ENCODE assay signal across 22 mouse cellular contexts in the genomic region with DNA sequence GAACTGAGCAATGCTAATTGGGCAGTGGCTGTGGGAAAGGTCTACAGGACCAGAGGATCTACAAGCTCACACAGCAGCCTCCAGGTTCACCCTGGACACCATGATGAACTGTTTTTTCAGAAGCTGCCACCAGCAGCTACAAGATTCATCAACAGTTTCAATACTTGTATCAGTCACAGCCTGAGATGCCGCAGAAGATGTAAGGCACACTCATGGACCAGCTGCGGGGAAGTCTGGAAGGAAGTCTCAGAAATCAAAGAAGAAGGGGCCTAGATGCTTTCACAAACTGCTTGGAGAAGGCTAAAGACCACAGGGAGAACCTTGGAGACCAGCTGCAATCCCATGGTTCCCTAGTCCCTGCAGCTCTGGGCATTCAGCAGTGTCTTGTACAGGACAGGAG. TPM values are rescaled to one million over a fixed set of nuclear protein-coding genes. Genes with fewer than 3 reads are reported as not detected.
DNase-seq lines count a peak whose midpoint lies in the region; ATAC-seq lines count a peak whose summit lies in the region.
"Had no signal": no experiment of that assay in that cellular context is flagged by ENCODE, and none has a peak within 500 bp of the region (broad histone marks: within the 10 kb centered on the region; RNA-seq: fewer than 3 reads in every experiment).

No protein-coding gene starts in this region.

- no peak overlapping the region for H3K4me3 ChIP-seq in heart, embryonic 12.5 days
- no peak overlapping the region for H3K4me3 ChIP-seq in midbrain, embryonic 11.5 days (ENCODE audit: low read depth, low read length)
- H3K4me3 ChIP-seq in midbrain, embryonic 10.5 days, result no peak overlapping the region
- H3K4me3 ChIP-seq: embryonic facial prominence, embryonic 15.5 days; gastrocnemius, adult 2 months had no signal

- 89% methylated on average over 2 of the region's 2 CpGs for WGBS in heart, embryonic 12.5 days
- WGBS in midbrain, embryonic 11.5 days, result 98% methylated on average over 2 of the region's 2 CpGs
- WGBS in midbrain, embryonic 10.5 days, result 92% methylated on average over 2 of the region's 2 CpGs

- no peak for DNase-seq in heart, adult 18-20 months
- peak; percentile 53 for DNase-seq in midbrain, embryonic 11.5 days (ENCODE audit: low spot score, missing footprints)
- DNase-seq in midbrain, embryonic 10.5 days (ENCODE audit: low spot score), result no peak
- DNase-seq in induced T-regulatory cell, adult 2 months (ENCODE audit: low read depth), result peak; percentile 59
- peak; percentile 6 for DNase-seq in naive thymus-derived CD4-positive, alpha-beta T cell, adult 2 months (ENCODE audit: low read depth)
- DNase-seq in embryo, embryonic 10 days (ENCODE audit: low spot score), result no peak
- DNase-seq: adrenal gland, postnatal 14 days; cerebellum, adult 9-11 months; forebrain, postnatal 0 days; gastrocnemius, adult 2 months; heart, postnatal 36 days; lung, postnatal 14 days; right cerebral cortex, postnatal 14 days; spleen, adult 18-20 months; thymus, postnatal 25 days had no signal

- no peak overlapping the region for H3K27ac ChIP-seq in heart, embryonic 12.5 days (ENCODE audit: poor library complexity, severe bottlenecking)
- H3K27ac ChIP-seq in midbrain, embryonic 11.5 days (ENCODE audit: low read depth, low read length), result no peak overlapping the region
- H3K27ac ChIP-seq in midbrain, embryonic 10.5 days (replicated peaks), result no peak overlapping the region
- H3K27ac ChIP-seq: embryonic facial prominence, embryonic 15.5 days had no signal

- peaks cover 25% of the 10 kb centered on the region for H3K36me3 ChIP-seq in heart, embryonic 12.5 days
- peaks cover 7% of the 10 kb centered on the region; the same call in 1 of the 2 replicates for H3K36me3 ChIP-seq in midbrain, embryonic 11.5 days (ENCODE audit: control insufficient read depth, insufficient read depth, low read length)
- H3K36me3 ChIP-seq in midbrain, embryonic 10.5 days, result peaks cover 31% of the 10 kb centered on the region

- no peaks in the 10 kb centered on the region for H3K27me3 ChIP-seq in heart, embryonic 12.5 days (replicated peaks)
- H3K27me3 ChIP-seq in midbrain, embryonic 11.5 days (ENCODE audit: control insufficient read depth, insufficient read depth, low read length), result no peaks in the 10 kb centered on the region
- no peaks in the 10 kb centered on the region for H3K27me3 ChIP-seq in midbrain, embryonic 10.5 days (ENCODE audit: low read depth, poor library complexity, severe bottlenecking)
- H3K27me3 ChIP-seq: embryonic facial prominence, embryonic 15.5 days had no signal

- H3K9me3 ChIP-seq in heart, embryonic 12.5 days (replicated peaks), result no peaks in the 10 kb centered on the region
- no peaks in the 10 kb centered on the region for H3K9me3 ChIP-seq in midbrain, embryonic 11.5 days (ENCODE audit: control insufficient read depth, low read length)
- no peaks in the 10 kb centered on the region for H3K9me3 ChIP-seq in midbrain, embryonic 10.5 days (replicated peaks)
- H3K9me3 ChIP-seq: embryonic facial prominence, embryonic 15.5 days; G1E had no signal

- no peak overlapping the region for H3K9ac ChIP-seq in heart, embryonic 12.5 days
- H3K9ac ChIP-seq in midbrain, embryonic 11.5 days (ENCODE audit: low read length), result no peak overlapping the region
- H3K9ac ChIP-seq: embryonic facial prominence, embryonic 15.5 days; forebrain, postnatal 0 days had no signal

- ATAC-seq in heart, embryonic 12.5 days (ENCODE audit: insufficient number of reproducible peaks, low FRiP score), result no peak
- no peak for ATAC-seq in midbrain, embryonic 11.5 days (ENCODE audit: low FRiP score)
- ATAC-seq: activated CD4-positive, CD25-positive, alpha-beta regulatory T cell, adult 4 months; forebrain, postnatal 0 days; hindbrain, embryonic 16.5 days; intestine, postnatal 0 days had no signal

- H3K4me2 ChIP-seq in heart, embryonic 12.5 days, result 0 out of 2 replicates have a peak overlapping the region, but pooled peaks have one; percentile 19
- no peak overlapping the region for H3K4me2 ChIP-seq in midbrain, embryonic 11.5 days
- H3K4me2 ChIP-seq: heart, embryonic 11.5 days had no signal

- peaks cover 14% of the 10 kb centered on the region for H3K4me1 ChIP-seq in heart, embryonic 12.5 days (replicated peaks)
- peaks cover 5% of the 10 kb centered on the region for H3K4me1 ChIP-seq in midbrain, embryonic 11.5 days (ENCODE audit: control insufficient read depth, insufficient read depth, low read length)
- peaks cover 18% of the 10 kb centered on the region for H3K4me1 ChIP-seq in midbrain, embryonic 10.5 days

RNA-seq across cellular contexts. Expression of gene Prpf18, which starts 2.3 kb away (rescaled TPM):
- polyA plus RNA-seq in heart, embryonic 12.5 days (2016; fragmentation: Nextera tagmentation; extraction: Ambion mirVana), result 35.7 and 36.1 TPM in 2 replicates
- 10 to 100 TPM; 34.2 to 35.5 TPM for total RNA-seq in heart, adult 18-20 months (2021)
- 44.4 and 52.6 TPM in 2 replicates for polyA plus RNA-seq in midbrain, embryonic 11.5 days (2014; fragmentation: Nextera tagmentation; extraction: Ambion mirVana)
- polyA plus RNA-seq in midbrain, embryonic 10.5 days (2016; fragmentation: Nextera tagmentation; extraction: Ambion mirVana), result 40.3 and 42.1 TPM in 2 replicates

Comparison
In these comparisons a context has a peak if more than half of its experiments do, and no peak if none do; other contexts are left out.
1. DNase-seq: peak in midbrain, embryonic 11.5 days (single experiment), induced T-regulatory cell, adult 2 months (single experiment) and naive thymus-derived CD4-positive, alpha-beta T cell, adult 2 months (single experiment); none in heart, adult 18-20 months (0 of 2), midbrain, embryonic 10.5 days (single experiment) and embryo, embryonic 10 days (single experiment).